Mouse (Mus musculus) ES-Bruce4 (cell line): Measurements from ENCODE around the gene Gpr87. TPM values are rescaled to one million over a fixed set of nuclear protein-coding genes. Genes with fewer than 3 reads are reported as not detected.

Experiments
- H3K27ac ChIP-seq: 2 replicates; pipeline ENCODE4 v1.5.1; 2012; ENCODE audit warnings: low read length, inconsistent platforms; ENCODE audit not compliant: insufficient read depth
- H3K27me3 ChIP-seq: 2 replicates; pipeline ENCODE4 v1.6.1; 2012; ENCODE audit warnings: mild to moderate bottlenecking, low read length, inconsistent platforms; ENCODE audit not compliant: control insufficient read depth, poor library complexity, insufficient read depth, severe bottlenecking
- H3K36me3 ChIP-seq: 2 replicates; pipeline ENCODE4 v1.6.1; 2012; ENCODE audit warnings: inconsistent platforms, mild to moderate bottlenecking, low read length, moderate library complexity; ENCODE audit not compliant: control insufficient read depth, poor library complexity, insufficient read depth, severe bottlenecking
- H3K4me1 ChIP-seq: one replicate; pipeline ENCODE4 v1.8.1; 2011; ENCODE audit warnings: low read length; ENCODE audit not compliant: control insufficient read depth, insufficient read depth
- H3K4me3 ChIP-seq: 2 replicates; pipeline ENCODE4 v1.5.1; 2011; ENCODE audit warnings: low read depth, mild to moderate bottlenecking, low read length
- H3K9ac ChIP-seq: 2 replicates; pipeline ENCODE4 v1.6.1; 2012; ENCODE audit warnings: low read depth, mild to moderate bottlenecking, inconsistent platforms; ENCODE audit not compliant: poor library complexity, severe bottlenecking
- H3K9me3 ChIP-seq: replicated peaks from 2 replicates; pipeline ENCODE4 v1.6.1; 2012; ENCODE audit warnings: mild to moderate bottlenecking, low read length, inconsistent platforms; ENCODE audit not compliant: control insufficient read depth, poor library complexity, insufficient read depth, severe bottlenecking
- CTCF ChIP-seq: IDR thresholded peaks from one replicate; pipeline ENCODE4 v1.8.1; 2011; ENCODE audit warnings: low read depth, low read length
- EP300 ChIP-seq: IDR thresholded peaks from 2 replicates; pipeline ENCODE4 v1.6.1; 2011; ENCODE audit warnings: low read depth, low read length; ENCODE audit not compliant: insufficient read depth
- POLR2A ChIP-seq: IDR thresholded peaks from one replicate; pipeline ENCODE4 v1.8.1; 2011; ENCODE audit warnings: low read length; ENCODE audit not compliant: insufficient read depth
- polyA plus RNA-seq: library from polyadenylated mRNA; stranded (reverse); fragments of >200 nt; gene quantifications from 2 replicates; pipeline ENCODE4 v1.2.4, GENCODE M21; 2011; ENCODE audit warnings: low read depth; ENCODE audit not compliant: missing spikeins, insufficient read depth, insufficient read length

Gene Gpr87
- polyA plus RNA-seq, 1 experiment = not detected

GRCm38 (mm10) chr3:59181134-59181533 lies 13.8 kb downstream of the Gpr87 start:
- Histone ChIP-seq H3K27ac (no peak overlapping the region), H3K4me1 (no peaks in the 10 kb centered on the region)

GRCm38 (mm10) chr3:59176871-59177270 lies 18.0 kb downstream of the Gpr87 start:
- Histone ChIP-seq H3K27ac (no peak overlapping the region), H3K4me3 (no peak overlapping the region), H3K36me3 (no peaks in the 10 kb centered on the region), H3K4me1 (no peaks in the 10 kb centered on the region), H3K27me3 (no peaks in the 10 kb centered on the region), H3K9me3 (no peaks in the 10 kb centered on the region), H3K9ac (no peak overlapping the region)
- TF ChIP-seq EP300 = no peak
- no peak for TF ChIP-seq CTCF
- TF ChIP-seq POLR2A = no peak

More at GRCm38 (mm10) chr3:59181134-59181533, 13.8 kb downstream of the Gpr87 start:
- H3K9ac ChIP-seq = no peak overlapping the region
- H3K36me3 ChIP-seq = no peaks in the 10 kb centered on the region
- no peak overlapping the region for H3K4me3 ChIP-seq
- no peaks in the 10 kb centered on the region for H3K27me3 ChIP-seq
- TF ChIP-seq POLR2A (no peak), CTCF (no peak), EP300 (no peak)
- H3K9me3 ChIP-seq = no peaks in the 10 kb centered on the region

- H3K4me1 ChIP-seq = no peaks in the 10 kb centered on the region
- no peak overlapping the region for H3K9ac ChIP-seq
- H3K9me3 ChIP-seq = no peaks in the 10 kb centered on the region
- H3K27me3 ChIP-seq = no peaks in the 10 kb centered on the region
- H3K4me3 ChIP-seq = no peak overlapping the region
- H3K36me3 ChIP-seq = no peaks in the 10 kb centered on the region
- no peak for TF ChIP-seq POLR2A
- no peak for TF ChIP-seq EP300
- no peak for TF ChIP-seq CTCF
- H3K27ac ChIP-seq = no peak overlapping the region
These were observed 19.7 kb downstream of the Gpr87 start for GRCm38 (mm10) chr3:59175234-59175633.

GRCm38 (mm10) chr3:59174426-59175154 lies 20.3 kb downstream of the Gpr87 start:
- H3K27ac ChIP-seq = no peak overlapping the region
- no peak overlapping the region for H3K4me3 ChIP-seq
- TF ChIP-seq POLR2A (no peak), EP300 (no peak), CTCF (no peak)
- no peak overlapping the region for H3K9ac ChIP-seq
- H3K36me3 ChIP-seq = no peaks in the 10 kb centered on the region
- no peaks in the 10 kb centered on the region for H3K9me3 ChIP-seq
- H3K27me3 ChIP-seq = no peaks in the 10 kb centered on the region
- H3K4me1 ChIP-seq = no peaks in the 10 kb centered on the region

- no peaks in the 10 kb centered on the region for H3K9me3 ChIP-seq
- H3K27me3 ChIP-seq = no peaks in the 10 kb centered on the region
- H3K4me1 ChIP-seq = no peaks in the 10 kb centered on the region
- no peaks in the 10 kb centered on the region for H3K36me3 ChIP-seq
- H3K27ac ChIP-seq = no peak overlapping the region
- TF ChIP-seq CTCF (no peak), EP300 (no peak), POLR2A (no peak)
- H3K4me3 ChIP-seq = no peak overlapping the region
- no peak overlapping the region for H3K9ac ChIP-seq
These were observed 24.8 kb downstream of the Gpr87 start for GRCm38 (mm10) chr3:59169921-59170627.

GRCm38 (mm10) chr3:59169215-59169614 lies 25.7 kb downstream of the Gpr87 start:
- Histone ChIP-seq H3K9me3 (no peaks in the 10 kb centered on the region), H3K9ac (no peak overlapping the region), H3K36me3 (no peaks in the 10 kb centered on the region), H3K27ac (no peak overlapping the region), H3K4me1 (no peaks in the 10 kb centered on the region), H3K4me3 (no peak overlapping the region), H3K27me3 (no peaks in the 10 kb centered on the region)
- no peak for TF ChIP-seq POLR2A
- no peak for TF ChIP-seq EP300
- TF ChIP-seq CTCF = no peak
